Mouse (Mus musculus) cerebellum, adult 11 months (tissue): ENCODE results near the gene Slc24a1.
A peak's percentile ranks its signal among the peaks of the same experiment; 100 is the strongest.
"Not testable (repeated sequence)": the region's sequence is repeated elsewhere in the genome, so short reads cannot be mapped to it uniquely, and the experiment has no call there.

Experiments used
- DNase-seq: peaks from one replicate; pipeline ENCODE4 v3.0.0; 2022

Slc24a1 gene

DNA sequence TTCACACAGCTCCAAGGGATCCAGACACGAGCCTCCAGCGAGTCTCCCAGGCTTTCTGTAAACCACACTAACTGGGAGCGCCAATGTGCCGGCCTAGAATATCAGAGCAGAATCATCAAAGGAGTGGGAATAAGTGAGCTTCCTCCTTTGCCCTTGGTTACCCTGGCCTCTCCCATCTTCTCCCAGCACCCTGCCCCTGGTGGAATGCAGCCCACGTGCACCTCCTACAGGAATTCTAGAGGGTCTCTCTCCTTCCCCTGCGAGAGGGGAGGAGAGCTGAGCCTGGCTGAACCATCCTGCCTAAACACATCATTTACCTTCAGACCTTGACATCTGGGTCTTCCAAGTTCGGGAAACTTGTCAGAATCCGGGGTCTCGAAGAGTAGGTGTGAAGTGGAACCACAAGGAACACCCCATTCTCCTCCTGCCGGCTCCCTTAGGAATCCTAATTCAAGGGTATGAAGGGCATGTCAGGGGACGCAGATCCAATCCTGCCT, at the start of gene Slc24a1:
Slc24a1 (minus strand) TSS at position 447 of the 497 bp plus-strand sequence.
- DNase-seq, result no peak

DNA sequence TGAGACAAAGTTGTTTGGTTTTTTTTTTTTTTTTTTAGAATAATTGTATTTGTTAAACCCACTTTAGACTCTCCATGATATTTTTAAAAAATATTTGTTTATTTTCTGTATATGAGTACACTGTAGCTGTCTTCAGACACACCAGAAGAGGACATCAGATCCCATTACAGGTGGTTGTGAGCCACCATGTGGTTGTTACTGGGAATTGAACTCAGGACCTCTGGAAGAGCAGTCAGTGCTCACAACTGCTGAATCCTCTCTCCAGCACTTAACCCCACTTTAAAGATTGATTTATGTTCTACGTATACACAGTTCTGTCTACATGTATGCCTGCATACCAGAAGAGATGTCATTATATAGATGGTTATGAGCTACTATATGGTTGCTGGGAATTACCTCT, 44.1 kb upstream of the Slc24a1 start:
- DNase-seq, result not testable (repeated sequence)

GRCm38 (mm10) chr9:64990291-64990690, 38.9 kb upstream of the Slc24a1 start:
- no peak for DNase-seq

DNA sequence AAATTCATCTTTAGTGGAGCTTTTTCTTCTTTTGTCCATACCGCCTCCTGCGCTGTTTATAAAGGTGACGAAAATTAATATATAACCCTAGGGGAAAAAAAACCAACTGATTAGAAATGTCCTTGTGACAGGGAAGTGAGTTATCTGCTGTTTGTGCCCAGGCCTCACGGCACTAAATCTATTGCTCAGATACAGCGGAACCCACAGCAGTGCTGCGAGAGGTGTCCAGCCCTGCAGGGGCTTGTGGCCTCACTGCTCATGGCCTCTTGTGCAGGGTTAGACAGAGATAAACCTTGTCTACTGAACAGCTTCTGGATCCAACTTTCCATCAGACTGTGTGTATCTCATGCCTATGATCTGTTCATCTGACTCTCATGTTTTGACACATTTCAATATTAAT, 37.0 kb upstream of the Slc24a1 start:
- no peak for DNase-seq

DNA sequence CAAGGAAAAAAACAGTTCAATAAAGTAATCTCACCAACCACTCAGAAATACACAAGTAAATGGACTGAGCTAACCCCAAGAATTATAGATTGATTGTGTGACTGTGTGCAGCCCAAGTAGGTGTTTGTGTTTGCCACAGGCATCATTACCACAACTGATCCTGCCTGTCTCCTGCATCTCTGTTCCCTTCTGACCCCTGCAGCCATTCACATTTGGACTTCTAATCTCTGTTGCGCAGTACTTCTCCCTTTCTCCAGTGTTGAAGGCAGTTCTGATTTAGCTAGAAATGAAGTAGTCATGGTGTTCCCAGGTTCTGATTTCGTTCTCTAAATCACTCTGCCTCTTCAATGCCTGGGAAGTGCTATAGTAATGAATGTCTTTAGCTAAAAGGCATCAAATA, 36.2 kb upstream of the Slc24a1 start:
- no peak for DNase-seq

- DNase-seq, result no peak
Observed at GRCm38 (mm10) chr9:64985807-64986206, 34.4 kb upstream of the Slc24a1 start.

DNA sequence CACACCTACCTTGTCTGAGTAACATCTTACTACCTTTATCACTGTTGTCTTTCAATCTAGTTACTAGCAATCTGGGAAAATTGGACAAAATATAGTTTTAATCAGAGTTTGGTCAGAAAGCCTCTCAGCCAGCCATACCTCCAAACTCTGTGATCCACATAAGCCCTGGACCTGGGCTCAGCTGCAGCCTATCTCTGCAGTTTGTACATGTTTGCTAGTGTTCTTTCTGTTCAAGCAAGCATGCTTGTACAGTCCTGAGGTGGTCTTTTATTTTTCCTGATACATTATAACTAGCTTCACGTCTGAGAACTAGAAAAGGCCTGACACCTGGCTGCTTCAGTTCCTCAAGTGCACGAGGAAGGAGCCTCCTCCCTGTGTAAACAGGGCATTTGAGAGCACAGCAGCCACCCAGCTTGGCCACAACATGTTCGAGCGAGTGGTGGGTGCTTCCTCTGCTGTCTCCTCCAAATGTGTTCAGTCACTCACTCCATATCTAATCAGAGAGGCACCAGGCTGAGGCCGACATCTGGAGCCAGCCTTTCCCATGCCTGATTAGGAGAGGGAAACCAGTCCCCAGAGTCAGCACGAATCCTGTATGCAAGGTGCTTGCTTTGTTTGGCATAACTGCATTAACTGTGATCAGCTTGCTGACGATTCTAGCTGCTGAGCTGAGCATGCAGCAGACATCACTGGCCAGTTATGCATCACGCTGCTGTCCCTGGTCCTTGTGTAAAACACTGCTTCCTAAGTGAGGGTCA, 33.8 kb upstream of the Slc24a1 start:
- DNase-seq, result no peak

GRCm38 (mm10) chr9:64981904-64982303, 30.5 kb upstream of the Slc24a1 start:
- DNase-seq, result no peak

DNA sequence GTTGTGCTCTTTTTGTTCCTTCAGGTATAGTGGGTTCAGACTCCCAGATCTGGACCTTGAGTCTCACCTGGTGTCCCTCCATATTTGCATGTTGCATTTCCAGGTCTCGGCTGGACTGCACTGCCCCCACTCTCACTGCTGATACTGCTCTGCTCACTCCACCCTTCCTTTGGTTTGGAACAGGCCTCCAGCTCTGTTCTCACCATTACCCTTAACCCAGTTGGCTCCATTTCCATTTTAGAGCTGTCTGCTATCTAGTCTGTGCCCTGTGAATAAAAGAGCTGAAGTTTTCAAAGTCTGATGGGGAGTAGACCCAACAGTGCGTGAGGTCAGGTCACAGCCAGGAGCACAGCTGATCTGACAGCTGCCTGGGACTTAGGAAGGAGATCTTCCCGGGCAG, 29.1 kb upstream of the Slc24a1 start:
- no peak for DNase-seq

GRCm38 (mm10) chr9:64960978-64961320, 9.5 kb upstream of the Slc24a1 start:
- DNase-seq, result no peak

DNA sequence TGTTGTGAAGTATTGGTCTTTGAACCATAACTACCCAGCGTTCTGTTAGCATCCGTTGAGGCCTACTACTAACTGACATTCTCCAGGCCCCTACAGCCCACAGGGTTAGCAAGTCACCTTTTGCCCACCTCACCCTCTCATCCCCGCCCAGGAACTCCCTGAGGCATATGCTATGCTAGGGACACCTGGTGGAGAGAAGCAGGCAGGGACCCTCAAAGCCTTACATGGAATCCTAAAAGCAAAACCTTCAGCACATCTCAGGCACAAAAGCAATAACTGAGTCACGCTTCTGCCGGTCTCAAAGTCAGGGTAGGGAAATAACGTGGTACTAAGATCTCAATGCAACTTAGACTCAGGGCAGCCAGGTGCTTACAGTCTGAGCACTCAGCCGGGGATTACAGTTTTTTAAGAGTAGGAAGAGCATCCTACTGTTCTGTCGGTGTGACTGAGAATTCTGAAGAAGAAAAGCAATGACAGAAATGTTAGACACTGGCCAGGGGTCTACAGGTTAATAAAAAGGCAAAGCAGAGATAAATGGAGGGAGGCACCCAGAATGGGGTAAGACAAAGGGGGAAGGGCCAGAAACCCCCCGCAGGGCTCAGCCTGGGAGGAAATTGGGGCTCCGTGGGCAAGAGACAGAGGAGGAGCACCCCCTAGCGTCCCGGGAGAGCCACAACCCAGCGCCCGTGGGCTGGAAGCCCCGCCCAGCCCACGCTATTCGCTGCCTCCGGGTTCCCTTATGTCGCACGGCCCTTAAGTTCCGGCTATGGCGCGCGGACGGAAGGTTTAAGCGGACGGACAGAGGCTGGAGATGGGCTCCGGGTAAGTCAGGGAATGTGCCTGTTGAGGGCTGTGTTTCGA, 8.9 kb upstream of the Slc24a1 start, which contains the start of gene Ints14:
Ints14 (plus strand) TSS at position 789 of the 861 bp plus-strand sequence.
- DNase-seq, result peak; percentile 96

DNA sequence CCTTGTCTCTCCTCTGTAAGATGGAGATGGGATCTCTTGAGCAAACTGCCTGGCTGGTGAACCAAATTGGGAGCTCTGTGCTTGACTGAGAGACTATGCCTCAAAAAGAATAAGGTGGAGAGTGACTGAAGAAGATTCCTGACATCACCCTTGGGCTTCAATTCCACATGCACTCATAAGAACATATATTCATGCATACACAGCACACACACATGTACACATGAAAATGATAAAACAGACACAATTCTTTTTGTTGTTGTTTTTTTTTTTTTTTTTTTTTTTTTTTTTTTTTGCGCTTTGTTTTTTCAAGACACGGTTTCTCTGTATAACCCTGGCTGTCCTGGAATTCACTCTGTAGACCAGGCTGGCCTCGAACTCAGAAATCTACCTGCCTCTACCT, 5.9 kb upstream of the Slc24a1 start:
- no peak for DNase-seq

- DNase-seq, result no peak
Observed at GRCm38 (mm10) chr9:64956337-64956736, 4.9 kb upstream of the Slc24a1 start.

DNA sequence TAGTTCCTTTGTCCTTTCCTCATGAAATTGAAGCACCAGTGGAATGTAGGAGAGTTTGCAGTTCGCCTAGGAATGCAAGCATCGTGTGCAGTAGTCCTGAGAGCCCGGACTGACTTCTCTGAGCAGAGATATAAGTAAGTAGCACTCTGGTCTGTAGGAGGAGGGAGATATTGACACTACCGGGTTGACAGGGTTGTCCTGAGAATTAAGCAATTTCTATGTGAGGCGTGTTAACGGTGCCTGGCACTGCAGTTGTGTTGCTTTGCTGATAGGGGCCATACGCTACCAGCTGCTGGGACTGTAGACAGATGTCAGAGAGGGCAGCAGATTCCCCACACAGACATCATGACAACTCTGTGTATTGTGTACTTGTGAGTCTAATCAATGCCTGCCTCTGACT, 1.8 kb upstream of the Slc24a1 start:
- DNase-seq, result no peak

GRCm38 (mm10) chr9:64952055-64952454, 648 bp upstream of the Slc24a1 start:
- DNase-seq, result no peak

DNA sequence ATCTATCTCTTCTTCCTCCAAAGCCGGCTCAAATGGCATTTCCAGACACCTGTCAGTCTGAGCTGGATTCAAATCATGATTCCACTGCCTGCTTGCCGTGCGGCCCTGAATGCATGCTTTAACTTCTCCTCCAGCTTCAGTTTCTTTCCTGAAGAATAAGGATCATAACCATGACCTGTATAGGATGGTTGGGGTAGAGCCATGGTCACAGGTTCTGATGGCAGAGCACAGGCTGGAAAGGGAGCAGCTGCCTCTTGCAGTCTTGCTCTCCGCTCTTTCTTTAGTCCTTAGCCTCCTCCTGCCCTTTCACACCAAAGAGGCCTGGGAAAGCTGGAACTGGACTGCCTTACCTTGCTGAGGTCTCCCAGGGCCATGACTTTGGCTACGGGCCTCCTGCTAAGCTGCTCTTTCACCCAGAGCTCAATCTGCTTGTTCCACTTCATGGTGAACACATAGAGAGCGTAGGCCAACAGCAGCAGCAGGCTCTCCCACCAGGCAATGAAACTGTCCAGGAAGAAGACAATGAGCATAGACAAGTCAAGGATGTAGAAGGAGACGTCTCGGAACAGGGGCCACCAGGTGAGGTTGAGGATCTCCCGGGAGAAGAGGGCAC, 3.8 kb downstream of the Slc24a1 start:
- DNase-seq, result no peak

DNA sequence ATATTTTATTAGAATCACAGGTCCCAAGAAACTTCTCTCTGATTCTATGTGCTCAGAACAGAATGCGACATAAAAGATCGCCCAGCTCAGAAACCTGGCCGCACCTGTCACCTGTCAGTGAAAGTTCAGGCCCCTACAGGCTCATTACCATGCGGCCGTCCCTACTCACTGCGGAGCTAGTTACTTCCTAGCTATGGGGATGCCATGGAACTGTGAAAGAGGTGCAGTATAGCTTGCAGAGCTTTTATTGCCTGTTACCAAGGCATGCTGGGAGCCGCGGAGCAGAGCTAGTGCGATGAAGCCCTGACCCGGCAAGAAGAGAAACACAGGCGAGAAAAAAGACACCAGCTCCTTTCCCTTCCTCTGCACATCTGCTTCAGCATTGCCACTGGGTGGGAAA, 7.4 kb downstream of the Slc24a1 start:
- DNase-seq, result no peak

DNA sequence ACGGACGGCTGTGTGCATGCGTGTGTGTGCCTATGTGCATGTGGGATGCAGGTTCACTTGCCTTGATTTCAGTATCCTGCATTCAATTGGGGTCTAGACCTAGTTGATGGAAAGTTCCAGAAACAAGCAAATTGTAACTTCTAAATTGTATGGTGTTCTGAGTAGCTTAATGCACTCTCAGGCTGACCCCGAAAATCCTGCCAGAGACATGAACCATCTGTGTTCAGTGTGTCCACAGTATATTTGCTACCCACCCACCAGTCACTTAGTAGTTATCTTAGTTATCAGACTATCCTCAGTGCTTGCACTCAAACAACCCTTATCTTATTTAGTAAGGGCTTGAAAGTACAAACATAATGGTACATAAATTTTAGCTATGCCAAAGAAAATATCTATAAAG, 9.8 kb downstream of the Slc24a1 start:
- no peak for DNase-seq

GRCm38 (mm10) chr9:64940731-64941346, 10.6 kb downstream of the Slc24a1 start:
- no peak for DNase-seq

DNA sequence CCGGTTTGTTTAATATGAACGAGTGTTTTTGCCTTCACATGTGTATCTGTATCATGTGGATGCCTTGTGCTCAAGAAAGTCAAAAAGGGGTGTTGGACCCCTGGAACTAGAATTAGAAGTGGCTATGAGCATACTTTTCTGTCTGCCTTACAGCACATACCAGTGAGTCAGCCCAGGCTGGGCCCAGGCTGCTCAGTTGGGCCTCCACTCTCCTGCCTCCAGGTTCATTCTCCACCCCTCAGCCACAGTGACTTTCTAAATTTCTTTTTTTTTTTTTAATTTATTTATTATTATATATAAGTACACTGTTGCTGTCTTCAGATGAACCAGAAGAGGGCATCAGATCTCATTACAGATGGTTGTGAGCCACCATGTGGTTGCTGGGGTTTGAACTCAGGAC, 11.6 kb downstream of the Slc24a1 start:
- DNase-seq, result no peak

DNA sequence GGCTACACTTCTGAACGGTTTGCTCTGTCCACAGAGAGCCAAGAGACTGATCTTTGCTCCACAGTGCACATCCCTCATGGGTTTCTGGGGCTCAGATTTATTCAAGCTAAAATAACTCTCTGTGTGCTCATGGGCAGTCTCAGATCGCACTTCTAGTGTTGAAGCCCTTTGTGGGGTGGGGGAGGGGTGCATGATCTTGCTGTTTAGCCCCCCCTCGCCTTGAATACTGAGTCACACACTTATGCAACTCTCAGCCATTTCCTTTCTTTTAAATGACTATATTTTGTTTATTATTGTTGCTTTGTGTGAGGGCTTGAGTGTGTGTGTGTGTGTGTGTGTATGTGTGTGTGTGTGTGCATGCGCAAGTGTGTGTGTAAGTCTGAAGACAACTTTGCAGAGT, 12.1 kb downstream of the Slc24a1 start:
- no peak for DNase-seq

GRCm38 (mm10) chr9:64938535-64938934, 12.9 kb downstream of the Slc24a1 start:
- no peak for DNase-seq

DNA sequence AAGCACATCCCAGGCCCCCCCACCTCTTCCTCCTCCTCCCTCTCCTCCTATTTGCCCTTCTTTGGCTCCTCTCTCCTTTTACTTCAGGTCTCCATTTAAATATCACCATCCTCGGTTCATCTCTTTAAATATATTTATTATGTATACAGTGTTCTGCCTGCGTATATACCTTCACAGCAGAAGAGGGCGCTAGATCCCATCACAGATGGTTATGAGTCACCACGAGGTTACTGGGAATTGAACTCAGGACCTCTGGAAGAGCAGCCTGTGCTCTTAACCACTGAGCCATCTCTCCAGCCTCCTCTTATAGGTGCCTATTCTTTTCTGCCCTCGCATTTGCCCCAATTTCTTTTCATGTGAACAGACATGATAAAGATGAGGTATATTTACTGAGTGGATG, 13.9 kb downstream of the Slc24a1 start:
- no peak for DNase-seq
